Mouse (Mus musculus): ENCODE measurements at regions not wholly inside any gene's neighbourhood (a gene's known extent, or its start where the extent isn't known, plus 50 kb on each side); places are given as distances from the start of the nearest gene placed in this dataset.

GRCm38 (mm10) chr3:120660776-120661175, 510.7 kb downstream of the Rwdd3 start (continued):
- no peak for TF ChIP-seq MYC (IDR thresholded peaks at IDR 0.05; ENCODE audit: low read depth, low read length)

- DNase-seq (ENCODE audit: low read depth, low spot score), result no peak
- H3K36me3 ChIP-seq (ENCODE audit: control insufficient read depth in 1 of 2, insufficient read depth in 2 of 2, low read length in 2 of 2), result no peaks in the 10 kb centered on the region
- H3K4me1 ChIP-seq (ENCODE audit: control insufficient read depth in 1 of 2, insufficient read depth in 2 of 2, low read length in 2 of 2), result no peaks in the 10 kb centered on the region
- H3K27ac ChIP-seq (ENCODE audit: control insufficient read depth, low read depth, low read length), result no peak overlapping the region
- no peak for TF ChIP-seq E2F4 (IDR thresholded peaks at IDR 0.05; ENCODE audit: borderline replicate concordance, low read depth, low read length)
- no peak for TF ChIP-seq POLR2AphosphoS2 (IDR thresholded peaks at IDR 0.05; ENCODE audit: low read length)
- TF ChIP-seq MEF2A (IDR thresholded peaks at IDR 0.05; ENCODE audit: extremely low read depth, insufficient replicate concordance, low read depth, low read length, poor library complexity, severe bottlenecking), result no peak
- TF ChIP-seq HCFC1 (IDR thresholded peaks at IDR 0.05; ENCODE audit: low read depth, low read length), result no peak
- no peaks in the 10 kb centered on the region for H3K27me3 ChIP-seq (ENCODE audit: control insufficient read depth in 1 of 2, insufficient read depth in 2 of 2, low read length in 2 of 2)
- H3K9me3 ChIP-seq (replicated peaks; ENCODE audit: insufficient read depth, low read length), result no peaks in the 10 kb centered on the region
- no peaks in the 10 kb centered on the region for H3K79me2 ChIP-seq (ENCODE audit: control insufficient read depth, insufficient read depth, low read length, poor library complexity)
- no peak overlapping the region for H3K4me3 ChIP-seq (ENCODE audit: control insufficient read depth in 1 of 2, insufficient read depth in 1 of 2, low read depth in 2 of 2, low read length in 2 of 2)
- no peak overlapping the region for H3K9ac ChIP-seq (ENCODE audit: control insufficient read depth, low read depth, low read length, poor library complexity, severe bottlenecking)
Observed at GRCm38 (mm10) chr3:120649047-120649868, 522.2 kb downstream of the Rwdd3 start.

DNA sequence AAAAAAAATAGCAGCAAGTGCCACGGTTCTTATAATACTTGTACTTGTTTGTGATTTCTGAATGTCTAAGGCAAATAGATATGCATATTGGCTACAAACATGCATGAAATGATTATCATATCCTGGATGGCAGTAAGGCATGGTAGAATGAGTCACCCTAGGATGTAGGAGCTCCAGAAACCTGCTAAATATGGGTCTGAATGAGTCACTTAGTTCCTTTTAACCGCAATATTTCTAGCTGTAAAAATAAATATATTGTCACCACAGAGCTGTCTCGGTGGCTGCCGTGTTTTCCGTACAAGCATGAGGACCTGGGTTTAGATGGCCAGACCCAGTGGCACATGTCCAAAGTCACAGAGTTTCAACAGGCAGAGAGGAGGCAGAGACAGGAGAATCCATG, 523.1 kb downstream of the Rwdd3 start:
- no peak overlapping the region for H3K9ac ChIP-seq (ENCODE audit: control insufficient read depth, low read depth, low read length, poor library complexity, severe bottlenecking)
- no peaks in the 10 kb centered on the region for H3K79me2 ChIP-seq (ENCODE audit: control insufficient read depth, insufficient read depth, low read length, poor library complexity)
- no peak for TF ChIP-seq POLR2AphosphoS5 (IDR thresholded peaks at IDR 0.05; ENCODE audit: borderline replicate concordance, low read depth, low read length)
- no peak for TF ChIP-seq EP300 (IDR thresholded peaks at IDR 0.05; ENCODE audit: low read depth in 1 of 2, low read length in 2 of 2)
- no peak for TF ChIP-seq MAFK (IDR thresholded peaks at IDR 0.05; ENCODE audit: borderline replicate concordance, low read depth, low read length)
- TF ChIP-seq TBP (IDR thresholded peaks at IDR 0.05; ENCODE audit: low read depth, low read length), result no peak
- no peak for TF ChIP-seq USF2 (IDR thresholded peaks at IDR 0.05; ENCODE audit: borderline replicate concordance in 1 of 2, insufficient read depth in 1 of 2, low read depth in 1 of 2, low read length in 2 of 2)
- no peak for TF ChIP-seq MXI1 (IDR thresholded peaks at IDR 0.05; ENCODE audit: low read depth, low read length)
- TF ChIP-seq ZNF384 (IDR thresholded peaks at IDR 0.05; ENCODE audit: low read depth, low read length), result no peak
- no peak for TF ChIP-seq CTCF (IDR thresholded peaks at IDR 0.05 in 2 of 3, conservative IDR thresholded peaks at IDR 0.05 in 1 of 3; ENCODE audit: control insufficient read depth in 1 of 3, insufficient read depth in 1 of 3, low read depth in 2 of 3, low read length in 3 of 3, poor library complexity in 1 of 3, severe bottlenecking in 1 of 3)
- TF ChIP-seq MYC (IDR thresholded peaks at IDR 0.05; ENCODE audit: low read depth, low read length), result no peak
- no peak for TF ChIP-seq JUND (IDR thresholded peaks at IDR 0.05; ENCODE audit: low read depth, low read length)
- TF ChIP-seq POLR2A (IDR thresholded peaks at IDR 0.05; ENCODE audit: control insufficient read depth in 1 of 2, insufficient read depth in 1 of 2, low read depth in 1 of 2, low read length in 2 of 2, poor library complexity in 1 of 2), result no peak
- no peak for TF ChIP-seq CHD1 (IDR thresholded peaks at IDR 0.05; ENCODE audit: low read depth, low read length)
- no peak for DNase-seq (ENCODE audit: low read depth, low spot score)
- H3K4me1 ChIP-seq (ENCODE audit: control insufficient read depth in 1 of 2, insufficient read depth in 2 of 2, low read length in 2 of 2), result no peaks in the 10 kb centered on the region
- H3K27ac ChIP-seq (ENCODE audit: control insufficient read depth, low read depth, low read length), result no peak overlapping the region
- H3K27me3 ChIP-seq (ENCODE audit: control insufficient read depth in 1 of 2, insufficient read depth in 2 of 2, low read length in 2 of 2), result no peaks in the 10 kb centered on the region
- no peaks in the 10 kb centered on the region for H3K9me3 ChIP-seq (replicated peaks; ENCODE audit: insufficient read depth, low read length)
- H3K4me3 ChIP-seq (ENCODE audit: control insufficient read depth in 1 of 2, insufficient read depth in 1 of 2, low read depth in 2 of 2, low read length in 2 of 2), result no peak overlapping the region
- H3K36me3 ChIP-seq (ENCODE audit: control insufficient read depth in 1 of 2, insufficient read depth in 2 of 2, low read length in 2 of 2), result no peaks in the 10 kb centered on the region

All from MEL (cell line).